Mouse (Mus musculus): ENCODE results near the gene Bcorl1. TPM values are rescaled to one million over a fixed set of nuclear protein-coding genes. Genes with fewer than 3 reads are reported as not detected.

Bcorl1 gene
- polyA plus RNA-seq, 1 experiment from 2014 or later, result 5.4 TPM

DNA sequence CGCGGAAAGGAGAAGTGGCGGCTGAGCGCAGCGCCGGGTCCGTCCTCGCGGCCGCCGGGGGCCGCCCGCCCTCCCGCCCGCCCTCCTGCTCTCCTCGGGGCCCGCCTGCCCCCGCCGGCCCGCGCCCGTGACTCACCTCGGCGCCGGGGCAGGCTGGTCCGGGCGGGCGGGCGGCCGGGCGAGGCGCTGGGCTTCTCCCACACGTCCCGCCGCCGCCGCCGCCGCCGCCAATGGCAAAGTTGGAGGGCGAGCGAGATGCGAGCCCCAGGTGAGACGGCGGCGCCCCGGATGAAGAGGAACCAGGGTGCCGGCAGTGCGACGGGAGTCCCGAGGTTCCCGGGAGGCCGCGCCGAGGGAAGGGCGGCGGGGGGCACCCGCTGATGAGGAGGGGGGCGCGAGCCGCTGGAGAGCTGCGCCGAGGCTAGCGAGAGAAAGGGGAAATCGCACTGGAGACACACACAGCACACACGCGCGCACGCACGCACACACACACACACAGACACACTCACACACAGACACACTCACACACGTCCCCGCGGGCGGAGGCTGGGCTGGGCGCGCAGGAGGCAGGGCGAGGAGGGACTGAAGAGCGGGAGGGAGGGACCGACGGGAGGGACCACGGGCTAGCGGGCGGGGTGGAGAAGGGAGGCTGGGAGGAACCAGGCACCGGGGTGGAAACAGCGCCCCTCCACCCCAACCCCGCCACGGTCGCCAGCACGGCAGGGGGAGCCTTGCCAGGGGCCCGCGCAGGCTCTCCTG, 112.8 kb downstream of the Bcorl1 start:
- ATAC-seq (ENCODE audit: low FRiP score, low read depth), result peak; percentile 59

DNA sequence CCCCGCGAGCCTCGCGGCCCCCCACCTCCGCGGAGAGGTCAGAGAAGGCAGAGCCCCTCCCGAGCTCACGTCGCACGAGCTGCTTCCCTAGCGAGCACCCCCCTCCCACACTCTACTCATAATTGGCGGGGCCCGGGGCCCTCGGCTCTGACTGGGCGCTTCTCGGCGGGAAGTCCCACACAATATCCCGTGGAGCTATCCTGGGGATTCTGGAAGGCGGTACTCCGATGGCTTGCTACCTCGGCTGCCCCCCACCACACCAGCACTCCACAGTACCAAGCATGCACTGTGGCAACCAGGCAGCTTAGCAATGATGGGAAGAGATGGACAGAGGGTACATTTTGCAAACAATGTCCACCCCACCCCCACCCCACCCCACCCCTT, 113.3 kb downstream of the Bcorl1 start:
- H3K4me2 ChIP-seq (replicated peaks), result peak overlapping the region; percentile 54
- no peak overlapping the region for H3K9ac ChIP-seq
- peak; percentile 19; the same call in 1 of the 2 replicates for ATAC-seq (ENCODE audit: low FRiP score, low read depth)

More for the DNA sequence above, 112.8 kb downstream of the Bcorl1 start:
- Histone ChIP-seq H3K4me2 (replicated peaks) (peak overlapping the region; percentile 54), H3K27me3 (replicated peaks) (peaks cover 32% of the 10 kb centered on the region), H3K9me3 (no peaks in the 10 kb centered on the region), H3K9ac (no peak overlapping the region), H3K4me1 (peaks cover 4% of the 10 kb centered on the region; the same call in 1 of the 2 replicates), H3K4me3 (peak overlapping the region; percentile 36), H3K36me3 (no peaks in the 10 kb centered on the region), H3K27ac (no peak overlapping the region)
- 21% methylated on average over 85 of the region's 91 CpGs for WGBS

DNA sequence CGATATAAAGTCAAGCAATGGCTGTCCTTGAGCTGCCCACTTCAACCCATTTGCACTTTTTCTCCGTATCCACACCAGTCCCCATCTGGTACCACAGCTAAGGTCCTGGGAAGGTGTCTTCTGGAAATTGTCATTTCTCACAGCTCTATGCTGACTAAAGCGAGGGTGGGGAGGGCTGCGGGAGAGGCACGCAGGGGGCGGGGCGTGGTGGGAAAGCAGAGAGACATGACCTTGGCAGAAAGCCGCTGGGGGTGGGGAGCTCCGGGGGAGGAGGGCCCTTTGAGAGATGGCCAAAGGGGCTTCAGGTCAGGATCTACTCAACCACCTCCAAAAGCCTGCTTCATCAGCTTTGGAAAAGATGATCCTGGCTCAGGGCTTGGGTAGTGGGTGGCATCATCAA, 113.9 kb downstream of the Bcorl1 start:
- no peak for ATAC-seq (ENCODE audit: low FRiP score, low read depth)
- WGBS, result 28% methylated on average over 9 of the region's 9 CpGs

More for the DNA sequence above, 113.3 kb downstream of the Bcorl1 start:
- H3K4me3 ChIP-seq, result peak overlapping the region; percentile 36
- H3K4me1 ChIP-seq, result peaks cover 4% of the 10 kb centered on the region; the same call in 1 of the 2 replicates
- no peaks in the 10 kb centered on the region for H3K9me3 ChIP-seq
- H3K36me3 ChIP-seq, result no peaks in the 10 kb centered on the region
- peaks cover 32% of the 10 kb centered on the region for H3K27me3 ChIP-seq (replicated peaks)
- no peak overlapping the region for H3K27ac ChIP-seq
- 26% methylated on average over 21 of the region's 21 CpGs for WGBS

DNA sequence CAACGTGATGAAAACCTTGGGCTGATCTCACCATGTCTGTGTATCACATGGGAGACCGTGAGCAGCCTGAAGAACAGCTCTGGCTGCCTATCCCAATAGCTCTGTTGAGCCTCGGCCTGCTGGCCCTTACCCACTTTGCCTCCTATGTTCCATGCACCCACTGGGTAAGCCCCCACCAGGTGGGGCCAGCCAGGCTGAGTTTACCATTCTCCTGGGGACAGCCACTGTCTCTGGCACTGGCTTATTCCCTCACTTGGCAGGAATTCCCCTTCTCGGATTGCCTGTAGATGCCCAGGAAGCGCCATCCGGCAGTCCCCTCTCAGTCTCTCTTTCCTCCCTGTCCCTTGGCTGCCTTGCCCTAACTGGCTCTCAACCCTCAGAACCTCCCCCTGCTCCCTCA, 115.8 kb downstream of the Bcorl1 start:
- Histone ChIP-seq H3K4me2 (replicated peaks) (no peak overlapping the region), H3K36me3 (no peaks in the 10 kb centered on the region), H3K27me3 (replicated peaks) (peaks cover 27% of the 10 kb centered on the region), H3K9ac (no peak overlapping the region), H3K27ac (no peak overlapping the region), H3K4me3 (no peak overlapping the region), H3K4me1 (no peaks in the 10 kb centered on the region), H3K9me3 (no peaks in the 10 kb centered on the region)
- no peak for ATAC-seq (ENCODE audit: low FRiP score, low read depth)
- WGBS, result 65% methylated on average over 6 of the region's 6 CpGs

More for the DNA sequence above, 113.9 kb downstream of the Bcorl1 start:
- H3K27me3 ChIP-seq (replicated peaks), result peaks cover 32% of the 10 kb centered on the region
- no peaks in the 10 kb centered on the region for H3K4me1 ChIP-seq
- no peak overlapping the region for H3K27ac ChIP-seq
- no peak overlapping the region for H3K9ac ChIP-seq
- H3K4me2 ChIP-seq (replicated peaks), result no peak overlapping the region
- H3K4me3 ChIP-seq, result no peak overlapping the region
- H3K36me3 ChIP-seq, result no peaks in the 10 kb centered on the region
- no peaks in the 10 kb centered on the region for H3K9me3 ChIP-seq

Other genes with a start within 250 kb of the Bcorl1 start
- gene Xpnpep2, start 232.6 kb upstream of the Bcorl1 start, polyA plus RNA-seq (2016; fragmentation: Nextera tagmentation; extraction: Ambion mirVana), result 0.79 and 0.82 TPM in 2 replicates
- gene Sash3, start 194.9 kb upstream of the Bcorl1 start, polyA plus RNA-seq (2016; fragmentation: Nextera tagmentation; extraction: Ambion mirVana), result 1.5 and 1.6 TPM in 2 replicates
- gene Zdhhc9, start 132.5 kb upstream of the Bcorl1 start, polyA plus RNA-seq (2016; fragmentation: Nextera tagmentation; extraction: Ambion mirVana), result 6.2 and 6.9 TPM in 2 replicates
- 18.3 and 21.0 TPM in 2 replicates for gene Utp14a, start 84.5 kb upstream of the Bcorl1 start, polyA plus RNA-seq (2016; fragmentation: Nextera tagmentation; extraction: Ambion mirVana)
- gene Elf4, start 121.8 kb downstream of the Bcorl1 start, polyA plus RNA-seq (2016; fragmentation: Nextera tagmentation; extraction: Ambion mirVana), result 1.3 TPM in 2 replicates
- gene Aifm1, start 172.2 kb downstream of the Bcorl1 start, polyA plus RNA-seq (2016; fragmentation: Nextera tagmentation; extraction: Ambion mirVana), result 56.0 and 58.8 TPM in 2 replicates
- gene Rab33a, start 177.9 kb downstream of the Bcorl1 start, polyA plus RNA-seq (2016; fragmentation: Nextera tagmentation; extraction: Ambion mirVana), result 48.7 and 53.6 TPM in 2 replicates